Mouse (Mus musculus): ENCODE measurements around the gene Atp6v1d. TPM values are rescaled to one million over a fixed set of nuclear protein-coding genes. Genes with fewer than 3 reads are reported as not detected.

Gene Atp6v1d
- polyA plus RNA-seq, 1 experiment, result 68.7 TPM

DNA sequence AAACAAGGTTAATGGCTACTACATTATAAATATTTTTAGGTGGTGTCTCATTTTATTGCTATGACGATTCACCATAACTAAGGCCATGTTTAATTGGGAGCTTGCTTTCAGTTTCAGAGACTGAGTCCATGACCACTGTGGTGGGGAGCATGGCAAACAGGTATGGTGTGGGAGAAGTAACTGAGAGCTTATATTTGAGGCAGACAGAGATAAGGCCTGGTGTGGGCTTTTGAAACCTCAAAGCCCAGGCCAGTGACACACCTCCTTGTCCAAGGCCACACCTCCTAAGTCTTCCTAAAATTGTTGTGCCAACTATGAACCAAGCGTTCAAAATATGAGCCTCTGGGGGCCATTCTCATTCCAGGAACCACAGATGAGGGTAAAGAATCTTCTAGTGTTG, 26.9 kb downstream of the Atp6v1d start:
- Histone ChIP-seq H3K27me3 (ENCODE audit: control insufficient read depth, insufficient read depth, insufficient read length) (no peaks in the 10 kb centered on the region), H3K4me3 (no peak overlapping the region), H3K36me3 (ENCODE audit: control insufficient read depth, insufficient read depth) (peaks cover 62% of the 10 kb centered on the region), H3K4me2 (ENCODE audit: low read depth) (no peak overlapping the region), H3ac (ENCODE audit: control insufficient read depth, insufficient read length) (no peak overlapping the region), H3K79me2 (ENCODE audit: control insufficient read depth, insufficient read depth) (no peaks in the 10 kb centered on the region)
- no peak for TF ChIP-seq TCF3 (IDR thresholded peaks at IDR 0.05; ENCODE audit: insufficient read length, low read depth)
- no peak for TF ChIP-seq MYOD1 (IDR thresholded peaks at IDR 0.05; ENCODE audit: control insufficient read depth in 1 of 3, insufficient read length in 2 of 3, low read depth in 2 of 3)
- TF ChIP-seq E2F4 (IDR thresholded peaks at IDR 0.05; ENCODE audit: insufficient read depth), result no peak

DNA sequence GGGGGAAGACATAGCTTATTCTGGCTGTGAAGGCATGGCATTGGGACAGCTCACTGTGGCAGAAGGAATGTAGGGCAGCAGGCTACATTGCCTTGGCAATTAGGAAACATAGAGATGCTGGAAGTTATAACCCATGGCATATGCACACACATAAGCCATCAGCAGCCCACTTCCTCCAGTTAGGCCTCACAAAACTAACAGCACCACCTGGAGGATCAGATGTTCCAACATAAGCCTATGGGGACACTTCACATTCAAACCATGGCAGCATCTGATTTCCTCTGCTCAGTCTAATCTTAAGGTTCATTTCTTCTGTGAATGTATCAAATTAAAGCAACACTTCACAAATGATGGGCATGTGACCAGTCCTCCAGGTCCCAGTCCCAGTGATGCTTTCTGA, 47.0 kb downstream of the Atp6v1d start:
- H3K79me2 ChIP-seq (ENCODE audit: control insufficient read depth, insufficient read depth), result no peaks in the 10 kb centered on the region
- no peak for TF ChIP-seq USF1 (IDR thresholded peaks at IDR 0.05; ENCODE audit: low read depth)
- TF ChIP-seq E2F4 (IDR thresholded peaks at IDR 0.05; ENCODE audit: insufficient read depth), result no peak
- no peak for TF ChIP-seq MAX (IDR thresholded peaks at IDR 0.05; ENCODE audit: low read depth)
- no peaks in the 10 kb centered on the region for H3K27me3 ChIP-seq (ENCODE audit: control insufficient read depth, insufficient read depth, insufficient read length)
- no peak overlapping the region for H3ac ChIP-seq (ENCODE audit: control insufficient read depth, insufficient read length)
- H3K4me2 ChIP-seq (ENCODE audit: low read depth), result no peak overlapping the region
- H3K4me3 ChIP-seq, result no peak overlapping the region
- H3K36me3 ChIP-seq (ENCODE audit: control insufficient read depth, insufficient read depth), result no peaks in the 10 kb centered on the region

DNA sequence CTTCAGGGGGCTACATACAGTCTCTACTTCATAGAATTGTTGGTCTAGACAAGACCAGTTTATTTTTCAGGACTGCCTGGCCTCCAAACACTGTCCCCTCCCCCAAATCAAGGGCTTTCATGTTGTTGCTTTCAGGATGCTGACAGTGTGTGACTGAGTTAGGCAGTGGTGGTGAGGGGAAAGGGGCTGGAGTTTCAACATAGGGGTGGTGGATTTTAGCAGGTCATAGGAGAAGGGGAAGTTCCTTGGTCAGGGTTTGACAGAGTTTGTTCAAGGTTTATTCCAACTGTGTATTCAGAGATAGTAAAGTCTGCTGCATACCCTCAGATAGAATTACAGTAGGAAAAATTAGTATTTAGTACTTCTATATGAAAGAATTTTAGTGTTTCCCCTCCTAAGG, 59.6 kb downstream of the Atp6v1d start:
- Histone ChIP-seq H3ac (ENCODE audit: control insufficient read depth, insufficient read length) (no peak overlapping the region), H3K4me3 (no peak overlapping the region), H3K27me3 (ENCODE audit: control insufficient read depth, insufficient read depth, insufficient read length) (no peaks in the 10 kb centered on the region), H3K4me2 (ENCODE audit: low read depth) (no peak overlapping the region), H3K36me3 (ENCODE audit: control insufficient read depth, insufficient read depth) (peaks cover 10% of the 10 kb centered on the region), H3K79me2 (ENCODE audit: control insufficient read depth, insufficient read depth) (no peaks in the 10 kb centered on the region)
- TF ChIP-seq REST (IDR thresholded peaks at IDR 0.05; ENCODE audit: insufficient read depth, insufficient read length) (no peak), E2F4 (IDR thresholded peaks at IDR 0.05; ENCODE audit: insufficient read depth) (no peak), SRF (IDR thresholded peaks at IDR 0.05; ENCODE audit: control insufficient read depth, insufficient read length, low read depth) (no peak), USF1 (IDR thresholded peaks at IDR 0.05; ENCODE audit: low read depth) (no peak), TCF3 (IDR thresholded peaks at IDR 0.05; ENCODE audit: insufficient read length, low read depth) (no peak), POLR2AphosphoS2 (IDR thresholded peaks at IDR 0.05; ENCODE audit: insufficient read length, low read depth) (no peak), MYOD1 (IDR thresholded peaks at IDR 0.05; ENCODE audit: control insufficient read depth in 1 of 3, insufficient read length in 2 of 3, low read depth in 2 of 3) (no peak), CEBPB (IDR thresholded peaks at IDR 0.05; ENCODE audit: insufficient read depth, poor library complexity, severe bottlenecking) (no peak), POLR2A (IDR thresholded peaks at IDR 0.05; ENCODE audit: insufficient read length, low read depth) (no peak), MYOG (IDR thresholded peaks at IDR 0.05; ENCODE audit: control insufficient read depth in 1 of 3, insufficient read depth in 1 of 3, insufficient read length in 2 of 3, low read depth in 2 of 3) (no peak), TCF12 (IDR thresholded peaks at IDR 0.05; ENCODE audit: insufficient read depth, poor library complexity, severe bottlenecking) (no peak), MAX (IDR thresholded peaks at IDR 0.05; ENCODE audit: low read depth) (no peak)

DNA sequence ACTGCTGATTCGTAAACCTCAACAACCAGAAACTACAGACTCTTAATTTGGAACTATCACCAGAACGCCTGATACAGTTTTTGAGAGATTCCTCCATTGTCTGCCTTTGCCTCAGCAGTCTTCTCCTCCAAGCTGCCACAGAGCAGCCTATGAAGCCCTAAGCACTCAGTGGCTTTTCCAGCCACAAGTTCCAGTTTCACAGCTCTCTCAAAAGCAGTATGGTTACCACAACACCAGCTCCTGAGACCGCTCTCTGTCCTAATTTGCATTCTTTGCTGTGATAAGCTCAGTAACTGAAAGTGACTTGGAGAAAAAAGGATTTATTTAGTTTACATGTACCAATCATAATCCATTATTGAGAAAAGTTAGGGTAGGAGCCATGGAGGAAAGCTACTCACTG, 61.4 kb downstream of the Atp6v1d start:
- no peak for TF ChIP-seq E2F4 (IDR thresholded peaks at IDR 0.05; ENCODE audit: insufficient read depth)
- no peak for TF ChIP-seq USF1 (IDR thresholded peaks at IDR 0.05; ENCODE audit: low read depth)
- no peak for TF ChIP-seq POLR2AphosphoS2 (IDR thresholded peaks at IDR 0.05; ENCODE audit: insufficient read length, low read depth)
- no peak for TF ChIP-seq TCF3 (IDR thresholded peaks at IDR 0.05; ENCODE audit: insufficient read length, low read depth)
- TF ChIP-seq CEBPB (IDR thresholded peaks at IDR 0.05; ENCODE audit: insufficient read depth, poor library complexity, severe bottlenecking), result no peak
- no peak for TF ChIP-seq MAX (IDR thresholded peaks at IDR 0.05; ENCODE audit: low read depth)
- no peak for TF ChIP-seq MYOD1 (IDR thresholded peaks at IDR 0.05; ENCODE audit: control insufficient read depth in 1 of 3, insufficient read length in 2 of 3, low read depth in 2 of 3)
- TF ChIP-seq REST (IDR thresholded peaks at IDR 0.05; ENCODE audit: insufficient read depth, insufficient read length), result no peak
- no peak for TF ChIP-seq TCF12 (IDR thresholded peaks at IDR 0.05; ENCODE audit: insufficient read depth, poor library complexity, severe bottlenecking)
- no peak for TF ChIP-seq POLR2A (IDR thresholded peaks at IDR 0.05; ENCODE audit: insufficient read length, low read depth)
- H3K27me3 ChIP-seq (ENCODE audit: control insufficient read depth, insufficient read depth, insufficient read length), result no peaks in the 10 kb centered on the region
- H3K36me3 ChIP-seq (ENCODE audit: control insufficient read depth, insufficient read depth), result peaks cover 10% of the 10 kb centered on the region
- no peak overlapping the region for H3K4me2 ChIP-seq (ENCODE audit: low read depth)
- H3K79me2 ChIP-seq (ENCODE audit: control insufficient read depth, insufficient read depth), result no peaks in the 10 kb centered on the region
- H3ac ChIP-seq (ENCODE audit: control insufficient read depth, insufficient read length), result no peak overlapping the region
- H3K4me3 ChIP-seq, result no peak overlapping the region

DNA sequence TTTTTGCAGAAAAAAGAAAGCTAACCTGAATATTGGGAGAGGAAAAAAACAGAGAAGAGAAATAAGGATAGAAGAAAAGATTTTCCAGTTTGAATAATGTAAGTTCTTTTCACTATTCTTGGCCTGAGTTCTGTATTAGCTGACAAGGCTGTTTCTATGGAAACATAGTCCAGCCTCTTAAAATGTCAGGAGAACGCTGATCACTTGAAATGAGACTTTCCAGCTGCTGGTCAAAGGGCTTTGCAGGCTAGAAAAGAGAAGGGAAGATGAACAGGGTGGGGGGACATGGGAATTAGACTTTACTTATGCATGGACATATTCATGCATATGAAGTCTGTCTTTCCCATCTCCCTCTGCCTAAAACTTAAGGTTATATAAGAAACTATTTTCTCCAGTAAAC, 67.2 kb downstream of the Atp6v1d start:
- H3K4me3 ChIP-seq, result no peak overlapping the region

DNA sequence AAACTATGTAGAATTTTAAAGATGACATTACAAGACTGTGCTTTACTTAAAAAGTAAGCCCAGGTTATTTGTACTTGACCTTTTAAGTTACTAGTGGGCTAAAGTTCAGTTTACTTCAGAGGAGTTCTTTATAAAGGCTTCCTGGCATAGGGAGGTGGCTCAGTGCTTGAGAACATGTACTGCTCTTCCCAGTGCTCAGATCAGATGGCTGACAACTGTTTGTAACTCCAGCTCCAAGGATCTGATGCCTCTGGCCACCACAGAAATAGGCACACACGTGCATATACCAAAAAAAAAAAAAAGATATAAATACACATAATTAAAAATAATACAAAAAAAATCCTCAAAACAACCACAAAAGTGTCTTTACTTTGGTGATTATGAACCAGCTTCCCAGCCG, 70.6 kb downstream of the Atp6v1d start:
- Histone ChIP-seq H3K4me2 (ENCODE audit: low read depth) (no peak overlapping the region), H3K27me3 (ENCODE audit: control insufficient read depth, insufficient read depth, insufficient read length) (no peaks in the 10 kb centered on the region), H3K4me3 (no peak overlapping the region), H3K36me3 (ENCODE audit: control insufficient read depth, insufficient read depth) (peaks cover 9% of the 10 kb centered on the region), H3K79me2 (ENCODE audit: control insufficient read depth, insufficient read depth) (no peaks in the 10 kb centered on the region), H3ac (ENCODE audit: control insufficient read depth, insufficient read length) (no peak overlapping the region)
- TF ChIP-seq TCF3 (IDR thresholded peaks at IDR 0.05; ENCODE audit: insufficient read length, low read depth) (no peak), MYOG (IDR thresholded peaks at IDR 0.05; ENCODE audit: control insufficient read depth in 1 of 3, insufficient read depth in 1 of 3, insufficient read length in 2 of 3, low read depth in 2 of 3) (peak in 2 of 3 experiments; percentile 11 to 42)

More for the DNA sequence above, 67.2 kb downstream of the Atp6v1d start:
- Histone ChIP-seq H3K27me3 (ENCODE audit: control insufficient read depth, insufficient read depth, insufficient read length) (no peaks in the 10 kb centered on the region), H3K79me2 (ENCODE audit: control insufficient read depth, insufficient read depth) (no peaks in the 10 kb centered on the region), H3ac (ENCODE audit: control insufficient read depth, insufficient read length) (no peak overlapping the region), H3K4me2 (ENCODE audit: low read depth) (no peak overlapping the region), H3K36me3 (ENCODE audit: control insufficient read depth, insufficient read depth) (peaks cover 19% of the 10 kb centered on the region)
- TF ChIP-seq TCF12 (IDR thresholded peaks at IDR 0.05; ENCODE audit: insufficient read depth, poor library complexity, severe bottlenecking) (no peak), E2F4 (IDR thresholded peaks at IDR 0.05; ENCODE audit: insufficient read depth) (no peak), SRF (IDR thresholded peaks at IDR 0.05; ENCODE audit: control insufficient read depth, insufficient read length, low read depth) (no peak), TCF3 (IDR thresholded peaks at IDR 0.05; ENCODE audit: insufficient read length, low read depth) (no peak)

Other genes starting within 250 kb of the Atp6v1d start
- gene Fam71d, start 170.1 kb downstream of the Atp6v1d start, polyA plus RNA-seq (2012; fragmentation: generic; extraction: Trizol), result not detected
- gene Mpp5, start 112.7 kb downstream of the Atp6v1d start, polyA plus RNA-seq (2012; fragmentation: generic; extraction: Trizol), result 4.0 TPM
- gene Eif2s1, start 181 bp upstream of the Atp6v1d start, polyA plus RNA-seq (2012; fragmentation: generic; extraction: Trizol), result 45.6 TPM
- gene Plek2, start 45.3 kb upstream of the Atp6v1d start, polyA plus RNA-seq (2012; fragmentation: generic; extraction: Trizol), result 0.55 TPM
- gene Tmem229b, start 146.0 kb upstream of the Atp6v1d start, polyA plus RNA-seq (2012; fragmentation: generic; extraction: Trizol), result 2.9 TPM
- gene Plekhh1, start 167.5 kb upstream of the Atp6v1d start, polyA plus RNA-seq (2012; fragmentation: generic; extraction: Trizol), result 3.5 TPM
- gene Pigh, start 228.0 kb upstream of the Atp6v1d start, polyA plus RNA-seq (2012; fragmentation: generic; extraction: Trizol), result 3.3 TPM